Mouse (Mus musculus) spleen, adult 12 weeks (tissue): ENCODE results near the gene Ap2b1.

Experiments
- DNase-seq: peaks from one replicate; pipeline ENCODE4 v3.0.0; 2022; ENCODE audit warnings: low spot score

Ap2b1 gene

DNA sequence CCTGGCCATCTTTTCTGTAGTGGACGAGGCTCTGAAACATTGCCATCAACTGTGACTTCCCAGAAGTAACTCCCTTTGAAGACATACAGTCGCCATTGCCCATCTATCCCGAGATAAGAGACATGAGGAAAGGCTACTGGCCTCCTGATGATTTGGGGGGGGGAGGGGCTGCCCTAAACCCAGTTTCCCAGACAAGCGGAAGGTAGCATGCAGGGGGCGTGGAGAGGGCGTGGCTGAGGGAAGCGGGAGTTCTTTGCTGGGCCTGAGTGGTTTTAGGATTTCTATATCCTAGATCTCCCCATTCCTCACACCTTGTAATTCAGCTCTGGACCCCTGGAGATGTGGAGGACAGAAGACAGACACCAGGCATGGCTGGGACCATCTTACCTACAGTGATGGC is 145.0 kb downstream of the Ap2b1 start:
- DNase-seq: no peak

- no peak for DNase-seq
Observed at GRCm38 (mm10) chr11:83445001-83445400, 146.2 kb downstream of the Ap2b1 start.

DNA sequence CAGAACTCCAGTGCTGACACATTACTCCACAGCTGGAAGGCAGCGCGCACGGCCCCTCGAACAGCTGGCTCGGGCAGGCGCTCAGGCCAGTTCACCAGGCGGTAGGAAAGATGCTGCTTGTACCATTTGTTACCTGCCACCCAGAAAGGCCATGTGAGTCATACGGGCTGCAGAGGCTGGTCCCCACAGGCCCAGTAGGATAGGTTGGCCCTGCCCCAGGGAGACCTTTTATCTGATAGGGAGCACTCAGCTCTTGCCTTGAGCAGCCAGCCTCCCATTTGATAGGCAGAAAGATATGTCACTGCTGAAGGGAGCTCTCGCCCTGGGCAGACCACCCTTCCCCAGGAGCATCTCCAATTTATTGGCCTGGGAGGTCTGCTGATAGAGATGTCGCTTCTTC is 148.8 kb downstream of the Ap2b1 start:
- no peak for DNase-seq

- DNase-seq: no peak
Observed at GRCm38 (mm10) chr11:83448021-83448926, 149.4 kb downstream of the Ap2b1 start.

GRCm38 (mm10) chr11:83448927-83449236 is 150.1 kb downstream of the Ap2b1 start:
- DNase-seq: no peak

DNA sequence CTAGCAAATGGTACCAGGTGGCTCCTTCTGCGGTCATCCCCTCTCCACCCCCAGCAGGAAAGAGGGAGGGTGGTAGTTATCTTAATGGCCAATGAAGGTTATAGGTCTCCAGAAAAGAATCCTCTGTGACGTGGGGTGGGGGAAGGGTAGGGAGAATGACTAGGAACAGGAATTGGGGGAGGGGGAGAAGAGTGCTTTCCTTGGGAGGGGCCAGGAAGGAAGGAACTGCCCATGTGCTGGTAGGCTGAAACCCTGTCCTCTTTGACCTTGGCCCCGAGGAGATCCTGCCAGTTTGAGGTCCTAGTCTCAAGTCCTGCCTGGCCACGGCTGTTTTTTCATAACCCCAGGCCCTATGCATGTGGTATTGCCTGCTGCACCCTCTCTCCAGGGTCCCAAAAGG is 150.5 kb downstream of the Ap2b1 start:
- DNase-seq: no peak

GRCm38 (mm10) chr11:83450550-83450949 is 151.7 kb downstream of the Ap2b1 start:
- DNase-seq: no peak

DNA sequence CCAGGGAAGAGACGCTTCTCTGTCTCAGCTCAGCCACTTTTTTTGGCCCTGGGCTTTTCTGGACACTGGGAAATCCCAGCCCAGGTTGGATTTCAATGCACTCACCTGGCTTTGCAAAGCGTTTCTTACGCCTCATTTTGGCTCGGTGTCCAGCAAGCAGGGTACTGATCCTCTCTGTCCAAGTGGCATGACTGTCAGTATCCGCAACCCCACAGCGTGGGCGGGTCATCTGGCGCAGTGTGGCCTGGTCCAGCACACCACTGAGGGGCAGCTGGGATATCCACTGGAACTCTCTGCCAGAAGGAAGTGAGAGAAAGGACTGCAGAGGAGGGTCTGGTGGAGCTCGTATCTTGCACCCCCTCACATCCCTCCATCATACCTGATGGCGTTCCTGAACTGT is 152.5 kb downstream of the Ap2b1 start:
- DNase-seq: no peak

DNA sequence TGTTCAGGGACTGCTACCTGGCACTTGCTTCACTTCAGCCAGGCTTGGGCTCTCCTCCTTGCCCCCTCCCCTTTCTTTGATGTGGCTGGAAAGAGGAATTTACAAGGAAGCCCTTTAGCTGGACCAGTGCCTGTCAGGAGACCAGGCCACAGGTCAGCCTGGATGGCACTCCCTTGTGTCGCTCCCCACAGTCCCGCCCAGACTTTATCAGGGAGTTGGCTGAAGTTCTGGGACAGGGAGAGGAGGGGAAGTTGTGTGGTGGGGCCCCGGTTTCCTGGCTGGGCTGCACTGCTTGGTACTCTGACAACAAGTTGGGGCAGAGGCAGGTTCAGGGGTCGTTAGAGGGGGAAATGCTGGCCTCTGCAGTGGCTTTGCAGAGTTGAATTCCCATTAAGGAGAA is 155.7 kb downstream of the Ap2b1 start:
- DNase-seq: no peak
